Mouse (Mus musculus): ENCODE results near the gene Ccdc30. TPM values are rescaled to one million over a fixed set of nuclear protein-coding genes. Genes with fewer than 3 reads are reported as not detected.

Ccdc30 gene
- polyA plus RNA-seq, 1 experiment from 2014 or later: 9.2 TPM

- WGBS: 81% methylated on average over 7 of the region's 7 CpGs
- H3K9ac ChIP-seq (ENCODE audit: low read depth, low read length): no peak overlapping the region
- H3K36me3 ChIP-seq (ENCODE audit: control insufficient read depth, insufficient read depth, low read length): no peaks in the 10 kb centered on the region
- H3K27ac ChIP-seq (ENCODE audit: low read depth, low read length): no peak overlapping the region
- no peak overlapping the region for H3K4me2 ChIP-seq (replicated peaks; ENCODE audit: low read depth, low read length)
- H3K27me3 ChIP-seq (ENCODE audit: control insufficient read depth, insufficient read depth, low read length): no peaks in the 10 kb centered on the region
- no peaks in the 10 kb centered on the region for H3K4me1 ChIP-seq (ENCODE audit: control insufficient read depth, insufficient read depth, low read length)
- no peak overlapping the region for H3K4me3 ChIP-seq (ENCODE audit: low read length)
- H3K9me3 ChIP-seq (ENCODE audit: control insufficient read depth, low read length): peaks cover 17% of the 10 kb centered on the region
- ATAC-seq (ENCODE audit: low FRiP score, low TSS enrichment): no peak
These were observed 16.6 kb downstream of the Ccdc30 start for GRCm38 (mm10) chr4:119398751-119399150.

- 97% methylated on average over 1 of the region's 1 CpGs for WGBS
- no peaks in the 10 kb centered on the region for H3K36me3 ChIP-seq (ENCODE audit: control insufficient read depth, insufficient read depth, low read length)
- no peak overlapping the region for H3K9ac ChIP-seq (ENCODE audit: low read depth, low read length)
- no peak overlapping the region for H3K27ac ChIP-seq (ENCODE audit: low read depth, low read length)
- H3K9me3 ChIP-seq (ENCODE audit: control insufficient read depth, low read length): 0 out of 2 replicates have a peak, but pooled peaks cover 2% of the 10 kb centered on the region
- H3K4me1 ChIP-seq (ENCODE audit: control insufficient read depth, insufficient read depth, low read length): no peaks in the 10 kb centered on the region
- ATAC-seq (ENCODE audit: low FRiP score, low TSS enrichment): no peak
- no peak overlapping the region for H3K4me3 ChIP-seq (ENCODE audit: low read length)
- H3K27me3 ChIP-seq (ENCODE audit: control insufficient read depth, insufficient read depth, low read length): no peaks in the 10 kb centered on the region
- H3K4me2 ChIP-seq (replicated peaks; ENCODE audit: low read depth, low read length): no peak overlapping the region
These were observed 25.0 kb downstream of the Ccdc30 start for GRCm38 (mm10) chr4:119390369-119390768.

- Histone ChIP-seq H3K9me3 (ENCODE audit: control insufficient read depth, low read length) (0 out of 2 replicates have a peak, but pooled peaks cover 2% of the 10 kb centered on the region), H3K4me2 (replicated peaks; ENCODE audit: low read depth, low read length) (no peak overlapping the region), H3K4me3 (ENCODE audit: low read length) (no peak overlapping the region), H3K4me1 (ENCODE audit: control insufficient read depth, insufficient read depth, low read length) (no peaks in the 10 kb centered on the region), H3K27ac (ENCODE audit: low read depth, low read length) (no peak overlapping the region), H3K27me3 (ENCODE audit: control insufficient read depth, insufficient read depth, low read length) (no peaks in the 10 kb centered on the region), H3K9ac (ENCODE audit: low read depth, low read length) (no peak overlapping the region), H3K36me3 (ENCODE audit: control insufficient read depth, insufficient read depth, low read length) (no peaks in the 10 kb centered on the region)
- 42% methylated on average over 3 of the region's 3 CpGs for WGBS
- peak; percentile 81; the same call in 1 of the 2 replicates for ATAC-seq (ENCODE audit: low FRiP score, low TSS enrichment)
These were observed 26.1 kb downstream of the Ccdc30 start for GRCm38 (mm10) chr4:119389184-119389583.

- H3K4me2 ChIP-seq (replicated peaks; ENCODE audit: low read depth, low read length): no peak overlapping the region
- H3K27me3 ChIP-seq (ENCODE audit: control insufficient read depth, insufficient read depth, low read length): no peaks in the 10 kb centered on the region
- H3K36me3 ChIP-seq (ENCODE audit: control insufficient read depth, insufficient read depth, low read length): no peaks in the 10 kb centered on the region
- H3K4me1 ChIP-seq (ENCODE audit: control insufficient read depth, insufficient read depth, low read length): no peaks in the 10 kb centered on the region
- no peak overlapping the region for H3K27ac ChIP-seq (ENCODE audit: low read depth, low read length)
- 66% methylated on average over 7 of the region's 7 CpGs for WGBS
- H3K4me3 ChIP-seq (ENCODE audit: low read length): no peak overlapping the region
- H3K9ac ChIP-seq (ENCODE audit: low read depth, low read length): no peak overlapping the region
- no peak for ATAC-seq (ENCODE audit: low FRiP score, low TSS enrichment)
- H3K9me3 ChIP-seq (ENCODE audit: control insufficient read depth, low read length): no peaks in the 10 kb centered on the region
These were observed 33.7 kb downstream of the Ccdc30 start for GRCm38 (mm10) chr4:119381471-119382190.

GRCm38 (mm10) chr4:119369460-119369859, 45.9 kb downstream of the Ccdc30 start:
- no peak overlapping the region for H3K9ac ChIP-seq (ENCODE audit: low read depth, low read length)
- no peaks in the 10 kb centered on the region for H3K4me1 ChIP-seq (ENCODE audit: control insufficient read depth, insufficient read depth, low read length)
- no peak overlapping the region for H3K27ac ChIP-seq (ENCODE audit: low read depth, low read length)
- H3K4me3 ChIP-seq (ENCODE audit: low read length): no peak overlapping the region
- WGBS: 84% methylated on average over 6 of the region's 6 CpGs
- ATAC-seq (ENCODE audit: low FRiP score, low TSS enrichment): no peak
- H3K4me2 ChIP-seq (replicated peaks; ENCODE audit: low read depth, low read length): no peak overlapping the region
- H3K9me3 ChIP-seq (ENCODE audit: control insufficient read depth, low read length): no peaks in the 10 kb centered on the region
- H3K27me3 ChIP-seq (ENCODE audit: control insufficient read depth, insufficient read depth, low read length): no peaks in the 10 kb centered on the region
- no peaks in the 10 kb centered on the region for H3K36me3 ChIP-seq (ENCODE audit: control insufficient read depth, insufficient read depth, low read length)

- Histone ChIP-seq H3K36me3 (ENCODE audit: control insufficient read depth, insufficient read depth, low read length) (no peaks in the 10 kb centered on the region), H3K27ac (ENCODE audit: low read depth, low read length) (no peak overlapping the region), H3K4me3 (ENCODE audit: low read length) (no peak overlapping the region), H3K27me3 (ENCODE audit: control insufficient read depth, insufficient read depth, low read length) (no peaks in the 10 kb centered on the region), H3K9ac (ENCODE audit: low read depth, low read length) (no peak overlapping the region), H3K9me3 (ENCODE audit: control insufficient read depth, low read length) (no peaks in the 10 kb centered on the region), H3K4me1 (ENCODE audit: control insufficient read depth, insufficient read depth, low read length) (no peaks in the 10 kb centered on the region), H3K4me2 (replicated peaks; ENCODE audit: low read depth, low read length) (no peak overlapping the region)
- ATAC-seq (ENCODE audit: low FRiP score, low TSS enrichment): no peak
- WGBS: 59% methylated on average over 4 of the region's 4 CpGs
These were observed 48.4 kb downstream of the Ccdc30 start for GRCm38 (mm10) chr4:119366758-119367526.

GRCm38 (mm10) chr4:119362231-119362630, 53.1 kb downstream of the Ccdc30 start:
- WGBS: 82% methylated on average over 3 of the region's 3 CpGs
- ATAC-seq (ENCODE audit: low FRiP score, low TSS enrichment): no peak
- H3K36me3 ChIP-seq (ENCODE audit: control insufficient read depth, insufficient read depth, low read length): no peaks in the 10 kb centered on the region
- no peaks in the 10 kb centered on the region for H3K4me1 ChIP-seq (ENCODE audit: control insufficient read depth, insufficient read depth, low read length)
- H3K9ac ChIP-seq (ENCODE audit: low read depth, low read length): no peak overlapping the region
- H3K9me3 ChIP-seq (ENCODE audit: control insufficient read depth, low read length): peaks cover 5% of the 10 kb centered on the region; the same call in 1 of the 2 replicates
- H3K27ac ChIP-seq (ENCODE audit: low read depth, low read length): no peak overlapping the region
- no peak overlapping the region for H3K4me3 ChIP-seq (ENCODE audit: low read length)
- H3K4me2 ChIP-seq (replicated peaks; ENCODE audit: low read depth, low read length): no peak overlapping the region
- no peaks in the 10 kb centered on the region for H3K27me3 ChIP-seq (ENCODE audit: control insufficient read depth, insufficient read depth, low read length)

GRCm38 (mm10) chr4:119359196-119359971, 55.9 kb downstream of the Ccdc30 start:
- no peaks in the 10 kb centered on the region for H3K27me3 ChIP-seq (ENCODE audit: control insufficient read depth, insufficient read depth, low read length)
- no peaks in the 10 kb centered on the region for H3K36me3 ChIP-seq (ENCODE audit: control insufficient read depth, insufficient read depth, low read length)
- peak; percentile 84 for ATAC-seq (ENCODE audit: low FRiP score, low TSS enrichment)
- peaks cover 5% of the 10 kb centered on the region; the same call in 1 of the 2 replicates for H3K9me3 ChIP-seq (ENCODE audit: control insufficient read depth, low read length)
- H3K4me2 ChIP-seq (replicated peaks; ENCODE audit: low read depth, low read length): peak overlapping the region; percentile 62
- no peaks in the 10 kb centered on the region for H3K4me1 ChIP-seq (ENCODE audit: control insufficient read depth, insufficient read depth, low read length)
- H3K9ac ChIP-seq (ENCODE audit: low read depth, low read length): peak overlapping the region; percentile 63
- WGBS: 3% methylated on average over 30 of the region's 30 CpGs
- H3K4me3 ChIP-seq (ENCODE audit: low read length): peak overlapping the region; percentile 45
- peak overlapping the region; percentile 59 for H3K27ac ChIP-seq (ENCODE audit: low read depth, low read length)
